Mouse (Mus musculus) adrenal gland, postnatal 10 days (tissue): Measurements from ENCODE around the gene 2610028H24Rik. TPM values are rescaled to one million over a fixed set of nuclear protein-coding genes. Genes with fewer than 3 reads are reported as not detected.
A peak's percentile ranks its signal among the peaks of the same experiment; 100 is the strongest.

Experiments used
- DNase-seq: peaks from one replicate; pipeline ENCODE4 v3.0.0; 2021; ENCODE audit warnings: mixed read lengths
- long read RNA-seq, 2 experiments: library from polyadenylated mRNA; stranded (forward); transcript quantifications; one replicate each; pipeline ENCODE4 v2.0.0; 2021
- total RNA-seq, 2 experiments: library from RNA; stranded (reverse); gene quantifications; 2 replicates each; pipeline ENCODE4 v1.2.3; 2021

The 2610028H24Rik gene
- total RNA-seq = not detected
- long read RNA-seq, experiment 1 = 0 reads
- long read RNA-seq, experiment 2 = 0 reads

GRCm38 (mm10) chr10:76448851-76449250, at the start of gene 2610028H24Rik:
2610028H24Rik (plus strand) TSS chr10:76449081.
- no peak for DNase-seq

GRCm38 (mm10) chr10:76408520-76408919, 40.4 kb upstream of the 2610028H24Rik start:
- no peak for DNase-seq

GRCm38 (mm10) chr10:76416811-76417210, 32.1 kb upstream of the 2610028H24Rik start:
- no peak for DNase-seq

GRCm38 (mm10) chr10:76425674-76426073, 23.2 kb upstream of the 2610028H24Rik start:
- no peak for DNase-seq

GRCm38 (mm10) chr10:76433925-76434324, 15.0 kb upstream of the 2610028H24Rik start:
- no peak for DNase-seq

- no peak for DNase-seq
These were observed 9.6 kb upstream of the 2610028H24Rik start for GRCm38 (mm10) chr10:76439107-76439890.

GRCm38 (mm10) chr10:76440281-76440680, 8.6 kb upstream of the 2610028H24Rik start, which contains the start of gene AC141477.1:
AC141477.1 (minus strand) TSS chr10:76440444.
- DNase-seq = no peak

GRCm38 (mm10) chr10:76442178-76443088, 6.4 kb upstream of the 2610028H24Rik start, which contains the start of gene Pcnt:
Pcnt (minus strand) TSS chr10:76442786.
- peak; percentile 98 for DNase-seq

GRCm38 (mm10) chr10:76445996-76446681, 2.7 kb upstream of the 2610028H24Rik start:
- DNase-seq = no peak

GRCm38 (mm10) chr10:76447406-76448229, 1.3 kb upstream of the 2610028H24Rik start:
- DNase-seq = peak; percentile 17

- peak; percentile 66 for DNase-seq
These were observed 6.4 kb downstream of the 2610028H24Rik start for GRCm38 (mm10) chr10:76455289-76455688.

- DNase-seq = peak; percentile 10
These were observed 12.4 kb downstream of the 2610028H24Rik start for GRCm38 (mm10) chr10:76461255-76461654.

GRCm38 (mm10) chr10:76462312-76462711, 13.4 kb downstream of the 2610028H24Rik start:
- DNase-seq = no peak

- no peak for DNase-seq
These were observed 13.8 kb downstream of the 2610028H24Rik start for GRCm38 (mm10) chr10:76462721-76463120.

GRCm38 (mm10) chr10:76468203-76469162, 19.6 kb downstream of the 2610028H24Rik start, which contains the start of the genes Mcm3ap and Ybey:
Mcm3ap (plus strand) TSS chr10:76468927.
Ybey (minus strand) TSS chr10:76469114.
- peak; percentile 93 for DNase-seq

- DNase-seq = no peak
These were observed 24.9 kb downstream of the 2610028H24Rik start for GRCm38 (mm10) chr10:76473759-76474158.

- DNase-seq = no peak
These were observed 32.0 kb downstream of the 2610028H24Rik start for GRCm38 (mm10) chr10:76480851-76481250.

- DNase-seq = no peak
These were observed 32.6 kb downstream of the 2610028H24Rik start for GRCm38 (mm10) chr10:76481480-76481879.

- DNase-seq = no peak
These were observed 37.4 kb downstream of the 2610028H24Rik start for GRCm38 (mm10) chr10:76486302-76486701.

GRCm38 (mm10) chr10:76488265-76488664, 39.4 kb downstream of the 2610028H24Rik start:
- no peak for DNase-seq
